Mouse (Mus musculus) T-helper 17 cell (primary cell): ENCODE data around the gene Ces1d.

Experiments
- in situ Hi-C, 2 experiments: fragments of 300-600 bp; cut with MboI, MseI; formaldehyde crosslinking; loops; 1 replicate in 1 of 2; 2 replicates in 1 of 2; pipeline ENCODE4 v1.15.1; 2025; ENCODE audit warnings: high pct_unique_total_duplicates in 2 of 2

Gene Ces1d

DNA sequence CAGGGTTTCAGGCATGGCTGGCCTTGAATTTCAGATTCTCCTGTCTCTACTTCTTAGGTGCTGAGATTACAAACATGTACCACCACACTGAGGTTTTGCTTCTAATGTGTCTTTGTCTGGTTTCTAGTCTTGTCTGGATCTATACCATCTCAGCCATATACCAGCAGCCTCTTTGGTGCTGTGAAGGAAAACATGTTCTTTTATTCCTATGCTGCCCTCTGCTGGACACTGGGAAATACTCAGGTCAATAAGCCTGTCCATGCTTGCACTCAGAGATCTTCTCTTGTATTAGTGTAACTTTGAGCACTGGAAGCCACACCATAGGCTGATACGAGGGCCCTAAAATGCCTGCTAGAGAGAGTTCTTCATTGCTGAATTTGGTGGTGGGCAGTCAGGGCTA is 56.9 kb downstream of the Ces1d start:
- in situ Hi-C loops: no loop called here

DNA sequence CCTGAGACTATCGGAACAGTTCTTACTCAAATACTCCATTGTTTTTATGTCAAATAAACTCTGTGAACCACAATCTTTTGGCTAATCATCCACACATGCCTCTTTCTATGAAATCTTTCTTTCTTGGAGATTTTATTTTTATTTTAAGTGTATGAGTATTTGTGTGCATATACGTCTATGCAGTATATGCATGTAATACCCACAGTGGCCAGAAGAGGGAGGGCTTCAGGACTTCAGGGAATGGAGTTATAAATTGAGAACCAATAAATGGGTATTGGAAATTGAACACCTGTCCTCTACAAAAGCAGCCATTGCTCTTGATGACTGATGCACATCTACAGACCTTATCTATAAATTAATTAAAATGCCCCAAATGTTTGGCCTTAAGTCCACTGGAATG is 65.4 kb downstream of the Ces1d start:
- in situ Hi-C loops: no loop called here

DNA sequence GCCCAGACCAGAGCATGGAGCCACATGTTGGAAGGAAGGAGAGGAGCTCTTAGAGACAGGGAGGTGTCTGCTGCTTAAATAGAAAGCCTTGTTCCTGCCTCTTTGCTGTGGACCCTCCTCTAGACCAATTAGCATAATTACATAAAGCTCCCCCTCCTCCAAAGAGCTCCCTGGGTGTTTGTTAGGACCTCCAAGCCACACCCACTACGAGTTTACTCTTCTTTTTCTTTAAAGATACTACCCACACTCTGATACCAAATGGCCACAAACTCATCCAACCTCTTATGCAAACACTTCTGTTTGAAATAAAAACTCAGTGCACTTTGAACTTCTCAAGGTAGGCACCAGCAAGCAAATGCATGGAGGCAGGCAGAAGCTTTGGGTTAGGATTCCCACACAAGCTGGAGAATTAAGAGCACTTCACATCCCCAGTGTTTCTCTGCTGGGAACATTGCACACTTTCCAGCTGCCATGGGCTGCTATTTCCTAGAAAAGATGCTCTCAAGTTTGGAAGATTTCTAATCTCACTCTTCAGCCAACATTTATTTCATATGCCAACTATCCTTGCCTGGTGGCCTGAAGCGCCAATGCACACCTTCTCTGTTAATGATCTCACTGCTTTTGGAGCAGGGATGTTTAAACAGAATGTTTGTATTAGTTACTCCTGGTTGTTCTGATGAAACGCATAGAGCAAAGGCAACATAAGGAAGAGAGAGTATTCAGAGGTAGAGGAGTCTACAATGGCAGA is 66.2 kb downstream of the Ces1d start, which contains the start of gene Ces1c:
Gene Ces1c, minus strand, starts transcription at position 51 of the 748 bp plus-strand sequence.
- in situ Hi-C loops: no loop called here

DNA sequence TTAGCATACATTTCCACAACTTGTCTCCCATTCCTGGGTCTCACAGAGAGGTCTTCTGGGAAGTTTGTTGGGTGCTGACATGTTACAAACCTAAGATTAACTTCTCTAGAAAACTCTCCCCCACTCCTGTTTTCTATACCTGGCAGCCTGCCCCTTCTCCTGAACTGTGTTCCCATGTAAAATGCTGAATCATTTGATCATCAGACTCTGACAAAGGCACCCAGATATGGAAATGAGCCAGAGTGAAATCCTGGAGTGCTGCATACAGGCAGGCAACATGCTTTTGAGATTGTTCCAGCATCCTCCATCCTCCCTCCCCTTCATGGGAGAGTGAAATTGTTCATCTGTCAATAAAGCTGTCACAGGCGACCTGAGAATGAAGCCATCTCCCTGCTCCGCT is 71.2 kb downstream of the Ces1d start:
- in situ Hi-C loops: no loop called here

DNA sequence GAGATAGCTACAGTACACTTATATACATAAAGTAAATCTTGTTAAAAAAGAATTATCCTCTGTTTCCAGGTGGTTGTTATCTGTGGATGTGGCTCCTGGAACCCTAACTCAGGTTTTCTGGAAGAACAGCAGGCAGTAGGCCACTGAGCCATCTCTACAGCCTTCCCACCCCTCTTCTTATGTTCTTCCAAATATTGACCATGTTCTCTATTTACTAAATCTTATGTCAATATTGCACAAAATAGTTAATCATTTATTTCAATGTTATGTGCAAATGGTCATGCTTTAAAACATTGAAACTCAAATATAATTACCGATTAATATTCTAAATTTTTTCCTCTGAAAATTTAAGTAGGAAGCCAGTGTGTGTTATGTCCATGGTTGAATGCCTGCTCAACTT is 75.6 kb downstream of the Ces1d start:
- in situ Hi-C loops: loop anchor here in 1 of 2 experiments (25.0 kb wide), 1 partner anchor 1990 kb away; no protein-coding TSS in a partner anchor
